Mouse (Mus musculus) embryonic fibroblast, embryonic 13.5 days (primary cell): Measurements from ENCODE around the gene Fam189b.

ENCODE experiments used
- CTCF ChIP-seq: IDR thresholded peaks from 2 replicates; pipeline ENCODE4 v1.5.1; 2011; ENCODE audit warnings: mild to moderate bottlenecking, control low read depth, low read length, moderate library complexity, borderline replicate concordance; ENCODE audit not compliant: insufficient read depth
- POLR2A ChIP-seq: IDR thresholded peaks from 2 replicates; pipeline ENCODE4 v1.6.1; 2011; ENCODE audit warnings: low read depth, mild to moderate bottlenecking, control low read depth, low read length, moderate library complexity

DNA sequence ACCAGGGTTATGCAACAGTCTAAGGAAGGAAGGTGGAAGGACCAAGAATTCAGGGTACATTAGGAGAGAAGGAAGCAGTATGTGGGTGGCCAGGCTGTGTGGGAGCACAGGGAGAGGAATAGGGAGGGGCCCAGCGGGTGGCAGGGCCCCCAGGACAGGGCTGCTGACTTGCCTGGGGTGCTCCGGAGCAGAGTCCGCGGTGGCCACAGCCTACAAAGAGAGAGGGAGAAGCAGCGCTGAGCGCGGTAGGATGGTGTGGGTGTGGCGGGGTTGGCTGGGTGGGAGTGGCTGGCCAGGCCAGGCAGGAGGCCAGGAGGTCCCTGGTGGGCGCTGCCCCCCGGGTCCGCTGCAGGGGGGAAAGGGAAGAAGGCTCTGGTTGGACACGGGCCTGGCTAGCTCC is 55.6 kb downstream of the Fam189b start:
- TF ChIP-seq CTCF (no peak), POLR2A (no peak)
